Mouse (Mus musculus) heart, postnatal 14 days (tissue): ENCODE results near the gene Rpl5. TPM values are rescaled to one million over a fixed set of nuclear protein-coding genes. Genes with fewer than 3 reads are reported as not detected.

ENCODE experiments used
- DNase-seq, 2 experiments: peaks; one replicate each; pipeline ENCODE4 v3.0.0; 2021 to 2022
- intact Hi-C: fragments of 180-260 bp; cut with DNase I; formaldehyde crosslinking; loops from one replicate; pipeline ENCODE4 v1.15.1; 2025
- total RNA-seq, 2 experiments: library from RNA; stranded (reverse); gene quantifications; 2 replicates each; pipeline ENCODE4 v1.2.3; 2021

Gene Rpl5
- total RNA-seq, 2 experiments from 2014 or later: 42.3 to 42.5 TPM

GRCm38 (mm10) chr5:107891515-107891914 is 8.8 kb upstream of the Rpl5 start:
- intact Hi-C loops: loop anchor here (2.0 to 5.0 kb wide), 2 partner anchors 105 to 279 kb away; no protein-coding TSS in a partner anchor
- DNase-seq: peak; percentile 13 to 58

GRCm38 (mm10) chr5:107894676-107895075 is 5.6 kb upstream of the Rpl5 start:
- intact Hi-C loops: loop anchor here (5.0 kb wide), 1 partner anchor 282 kb away; no protein-coding TSS in a partner anchor
- peak in 1 of 2 experiments; percentile 48 for DNase-seq

- intact Hi-C loops: no loop called here
- no peak for DNase-seq
Measured at GRCm38 (mm10) chr5:107896265-107896664, 4.0 kb upstream of the Rpl5 start.

GRCm38 (mm10) chr5:107901014-107901615 is 813 bp downstream of the Rpl5 start:
- DNase-seq: no peak
- intact Hi-C loops: loop anchor here (2.0 kb wide), 1 partner anchor 32 kb away; no protein-coding TSS in a partner anchor

GRCm38 (mm10) chr5:107904325-107904724 is 4.0 kb downstream of the Rpl5 start:
- DNase-seq: no peak
- intact Hi-C loops: no loop called here

- intact Hi-C loops: no loop called here
- DNase-seq: no peak
Measured at GRCm38 (mm10) chr5:107908514-107909110, 8.3 kb downstream of the Rpl5 start.

- intact Hi-C loops: no loop called here
- no peak for DNase-seq
Measured at GRCm38 (mm10) chr5:107909668-107910067, 9.4 kb downstream of the Rpl5 start.

- intact Hi-C loops: no loop called here
- DNase-seq: no peak
Measured at GRCm38 (mm10) chr5:107910084-107910616, 9.8 kb downstream of the Rpl5 start.

- intact Hi-C loops: no loop called here
- no peak for DNase-seq
Measured at GRCm38 (mm10) chr5:107911012-107911411, 10.7 kb downstream of the Rpl5 start.

- intact Hi-C loops: no loop called here
- no peak for DNase-seq
Measured at GRCm38 (mm10) chr5:107915280-107915679, 15.0 kb downstream of the Rpl5 start.

- intact Hi-C loops: loop anchor here (1.0 to 5.0 kb wide), 4 partner anchors 65 to 241 kb away; partner anchors contain the start of gene Fam69a
- DNase-seq: peak in 1 of 2 experiments; percentile 62
Measured at GRCm38 (mm10) chr5:107921400-107922252, 21.3 kb downstream of the Rpl5 start.

GRCm38 (mm10) chr5:107922836-107923235 is 22.5 kb downstream of the Rpl5 start:
- intact Hi-C loops: loop anchor here (5.0 kb wide), 2 partner anchors 109 to 239 kb away; no protein-coding TSS in a partner anchor
- DNase-seq: no peak

- intact Hi-C loops: loop anchor here (5.0 kb wide), 2 partner anchors 108 to 238 kb away; no protein-coding TSS in a partner anchor
- peak in 1 of 2 experiments; percentile 7 for DNase-seq
Measured at GRCm38 (mm10) chr5:107924564-107924963, 24.3 kb downstream of the Rpl5 start.

- intact Hi-C loops: no loop called here
- DNase-seq: no peak
Measured at GRCm38 (mm10) chr5:107926550-107927249, 26.4 kb downstream of the Rpl5 start.

- no peak for DNase-seq
Measured at GRCm38 (mm10) chr5:107932556-107932955, 32.3 kb downstream of the Rpl5 start.

GRCm38 (mm10) chr5:107933202-107933974 is 33.1 kb downstream of the Rpl5 start:
- no peak for DNase-seq
- intact Hi-C loops: no loop called here

More at GRCm38 (mm10) chr5:107932556-107932955, 32.3 kb downstream of the Rpl5 start:
- intact Hi-C loops: no loop called here

- intact Hi-C loops: no loop called here
- no peak for DNase-seq
Measured at GRCm38 (mm10) chr5:107934770-107935543, 34.7 kb downstream of the Rpl5 start.

GRCm38 (mm10) chr5:107936625-107937389 is 36.5 kb downstream of the Rpl5 start:
- intact Hi-C loops: no loop called here
- no peak for DNase-seq
